Mouse (Mus musculus) hindbrain, embryonic 16.5 days (tissue): ENCODE data around the gene Kdm4a. TPM values are rescaled to one million over a fixed set of nuclear protein-coding genes. Genes with fewer than 3 reads are reported as not detected.
A peak's percentile ranks its signal among the peaks of the same experiment; 100 is the strongest.

Source experiments
- ATAC-seq: fragments of 200-750 bp; cut with Nextera tagmentation; 2 replicates; pipeline ENCODE4 v1.8.0; 2017; ENCODE audit warnings: moderate TSS enrichment, moderate library complexity
- H3K27ac ChIP-seq: fragments of 300-500 bp; sonication (generic); 2 replicates; pipeline ENCODE4 v1.5.1; 2014; ENCODE audit warnings: low read depth, mild to moderate bottlenecking, control low read depth, low read length, moderate library complexity
- H3K27me3 ChIP-seq: fragments of 300-500 bp; sonication (generic); replicated peaks from 2 replicates; pipeline ENCODE4 v1.6.1; 2014; ENCODE audit warnings: low read length; ENCODE audit not compliant: control insufficient read depth, insufficient read depth
- H3K36me3 ChIP-seq: fragments of 300-500 bp; sonication (generic); 2 replicates; pipeline ENCODE4 v1.6.1; 2014; ENCODE audit warnings: mild to moderate bottlenecking, low read length, moderate library complexity, mixed read lengths; ENCODE audit not compliant: control insufficient read depth, insufficient read depth
- H3K4me1 ChIP-seq: fragments of 300-500 bp; sonication (generic); 2 replicates; pipeline ENCODE4 v1.6.1; 2014; ENCODE audit warnings: low read depth, low read length; ENCODE audit not compliant: control insufficient read depth, insufficient read depth
- H3K4me2 ChIP-seq: fragments of 300-500 bp; sonication (generic); 2 replicates; pipeline ENCODE4 v1.6.1; 2014; ENCODE audit warnings: mild to moderate bottlenecking, low read length, control low read depth, moderate library complexity
- H3K4me3 ChIP-seq: fragments of 300-500 bp; sonication (generic); 2 replicates; pipeline ENCODE4 v1.5.1; 2014; ENCODE audit warnings: mild to moderate bottlenecking, low read length, control low read depth, moderate library complexity
- H3K9ac ChIP-seq: fragments of 300-500 bp; sonication (generic); 2 replicates; pipeline ENCODE4 v1.6.1; 2014; ENCODE audit warnings: low read depth, mild to moderate bottlenecking, control low read depth, low read length, moderate library complexity
- H3K9me3 ChIP-seq: fragments of 300-500 bp; sonication (generic); 2 replicates; pipeline ENCODE4 v1.6.1; 2014; ENCODE audit warnings: mild to moderate bottlenecking, low read length, moderate library complexity; ENCODE audit not compliant: control insufficient read depth
- WGBS: fragments of 180-500 bp; shearing (Covaris S2); extraction: QIAGEN DNeasy Blood & Tissue Kit; methylation state at CpG from one replicate; pipeline ENCODE4 v1.1.7; 2014; 5-methylcytosine and 5-hydroxymethylcytosine counted together
- polyA plus RNA-seq: library from polyadenylated mRNA; unstranded; fragments of >200 nt; fragmentation: Nextera tagmentation; extraction: Ambion mirVana; gene quantifications from 2 replicates; pipeline ENCODE4 v1.2.1, GENCODE M21; 2015

Gene Kdm4a
- polyA plus RNA-seq, 1 experiment from 2014 or later = 38.5 TPM

- no peak overlapping the region for H3K9ac ChIP-seq
- WGBS = 91% methylated on average over 1 of the region's 1 CpGs
- no peak for ATAC-seq
Measured at GRCm38 (mm10) chr4:118214891-118215290, 35.0 kb upstream of the Kdm4a start.

GRCm38 (mm10) chr4:118206918-118207640 is 27.2 kb upstream of the Kdm4a start:
- no peaks in the 10 kb centered on the region for H3K4me1 ChIP-seq
- no peaks in the 10 kb centered on the region for H3K9me3 ChIP-seq
- no peak overlapping the region for H3K4me3 ChIP-seq
- H3K4me2 ChIP-seq = no peak overlapping the region
- H3K27ac ChIP-seq = no peak overlapping the region
- no peak for ATAC-seq
- peaks cover 36% of the 10 kb centered on the region for H3K36me3 ChIP-seq
- WGBS = 42% methylated on average over 10 of the region's 10 CpGs
- no peaks in the 10 kb centered on the region for H3K27me3 ChIP-seq
- no peak overlapping the region for H3K9ac ChIP-seq

More at GRCm38 (mm10) chr4:118214891-118215290, 35.0 kb upstream of the Kdm4a start:
- Histone ChIP-seq H3K9me3 (no peaks in the 10 kb centered on the region), H3K27me3 (no peaks in the 10 kb centered on the region), H3K4me2 (no peak overlapping the region), H3K36me3 (peaks cover 62% of the 10 kb centered on the region), H3K4me3 (no peak overlapping the region), H3K4me1 (no peaks in the 10 kb centered on the region), H3K27ac (no peak overlapping the region)

GRCm38 (mm10) chr4:118205906-118206305 is 26.1 kb upstream of the Kdm4a start:
- no peaks in the 10 kb centered on the region for H3K27me3 ChIP-seq

GRCm38 (mm10) chr4:118199093-118199492 is 19.2 kb upstream of the Kdm4a start:
- Histone ChIP-seq H3K36me3 (no peaks in the 10 kb centered on the region), H3K27me3 (no peaks in the 10 kb centered on the region), H3K4me3 (no peak overlapping the region), H3K9ac (no peak overlapping the region), H3K4me1 (no peaks in the 10 kb centered on the region), H3K27ac (no peak overlapping the region), H3K9me3 (no peaks in the 10 kb centered on the region), H3K4me2 (no peak overlapping the region)
- WGBS = 98% methylated on average over 2 of the region's 2 CpGs
- ATAC-seq = no peak

More at GRCm38 (mm10) chr4:118205906-118206305, 26.1 kb upstream of the Kdm4a start:
- Histone ChIP-seq H3K4me3 (no peak overlapping the region), H3K27ac (no peak overlapping the region), H3K4me1 (no peaks in the 10 kb centered on the region), H3K9ac (no peak overlapping the region), H3K4me2 (no peak overlapping the region), H3K36me3 (peaks cover 24% of the 10 kb centered on the region), H3K9me3 (no peaks in the 10 kb centered on the region)
- WGBS = 95% methylated on average over 2 of the region's 2 CpGs
- ATAC-seq = no peak

GRCm38 (mm10) chr4:118198606-118199005 is 18.8 kb upstream of the Kdm4a start:
- no peaks in the 10 kb centered on the region for H3K27me3 ChIP-seq
- WGBS = 79% methylated on average over 3 of the region's 3 CpGs
- no peak overlapping the region for H3K4me3 ChIP-seq
- no peaks in the 10 kb centered on the region for H3K4me1 ChIP-seq
- H3K9ac ChIP-seq = no peak overlapping the region
- no peak for ATAC-seq
- no peak overlapping the region for H3K4me2 ChIP-seq
- H3K9me3 ChIP-seq = no peaks in the 10 kb centered on the region
- H3K27ac ChIP-seq = no peak overlapping the region
- no peaks in the 10 kb centered on the region for H3K36me3 ChIP-seq

GRCm38 (mm10) chr4:118196185-118196584 is 16.3 kb upstream of the Kdm4a start:
- no peak for ATAC-seq
- no peaks in the 10 kb centered on the region for H3K9me3 ChIP-seq
- no peak overlapping the region for H3K9ac ChIP-seq
- no peak overlapping the region for H3K4me2 ChIP-seq
- 85% methylated on average over 10 of the region's 10 CpGs for WGBS
- H3K27ac ChIP-seq = no peak overlapping the region
- H3K4me3 ChIP-seq = no peak overlapping the region
- H3K4me1 ChIP-seq = no peaks in the 10 kb centered on the region
- H3K27me3 ChIP-seq = no peaks in the 10 kb centered on the region
- no peaks in the 10 kb centered on the region for H3K36me3 ChIP-seq

- H3K36me3 ChIP-seq = peaks cover 12% of the 10 kb centered on the region
- WGBS = 13% methylated on average over 17 of the region's 17 CpGs
- peak overlapping the region; percentile 61 for H3K9ac ChIP-seq
- peak overlapping the region; percentile 85 for H3K4me2 ChIP-seq
- ATAC-seq = peak; percentile 4
- no peaks in the 10 kb centered on the region for H3K27me3 ChIP-seq
- peak overlapping the region; percentile 83 for H3K4me3 ChIP-seq
- H3K4me1 ChIP-seq = peaks cover 13% of the 10 kb centered on the region
- H3K27ac ChIP-seq = peak overlapping the region; percentile 83
- no peaks in the 10 kb centered on the region for H3K9me3 ChIP-seq
Measured at GRCm38 (mm10) chr4:118180301-118181080, 648 bp upstream of the Kdm4a start.

GRCm38 (mm10) chr4:118178952-118179466 is 834 bp downstream of the Kdm4a start:
- peak overlapping the region; percentile 82 for H3K9ac ChIP-seq
- peak overlapping the region; percentile 82 for H3K4me2 ChIP-seq
- H3K4me1 ChIP-seq = peaks cover 13% of the 10 kb centered on the region
- H3K9me3 ChIP-seq = no peaks in the 10 kb centered on the region
- H3K36me3 ChIP-seq = peaks cover 24% of the 10 kb centered on the region
- H3K27me3 ChIP-seq = no peaks in the 10 kb centered on the region
- H3K27ac ChIP-seq = peak overlapping the region; percentile 99
- H3K4me3 ChIP-seq = peak overlapping the region; percentile 83
- ATAC-seq = no peak
- WGBS = under 1% methylated on average over 12 of the region's 12 CpGs

GRCm38 (mm10) chr4:118172461-118172860 is 7.4 kb downstream of the Kdm4a start:
- H3K27ac ChIP-seq = no peak overlapping the region
- no peak overlapping the region for H3K9ac ChIP-seq
- H3K4me3 ChIP-seq = no peak overlapping the region
- no peaks in the 10 kb centered on the region for H3K4me1 ChIP-seq
- H3K36me3 ChIP-seq = peaks cover 79% of the 10 kb centered on the region
- H3K27me3 ChIP-seq = no peaks in the 10 kb centered on the region
- H3K4me2 ChIP-seq = no peak overlapping the region
- no peaks in the 10 kb centered on the region for H3K9me3 ChIP-seq
- 92% methylated on average over 12 of the region's 12 CpGs for WGBS
- ATAC-seq = no peak
